Mouse (Mus musculus): ENCODE results near the gene 1500015O10Rik. TPM values are rescaled to one million over a fixed set of nuclear protein-coding genes. Genes with fewer than 3 reads are reported as not detected.

Gene 1500015O10Rik
- polyA plus RNA-seq (2015; fragmentation: Nextera tagmentation; extraction: Ambion mirVana), result 39.5 and 47.7 TPM in 2 replicates

- H3K4me3 ChIP-seq, result no peak within 1 kb of the TSS
- no peak within 1 kb of the TSS for H3K9ac ChIP-seq
- no peaks in the 10 kb centered on the region for H3K36me3 ChIP-seq
- no peaks in the 10 kb centered on the region for H3K27me3 ChIP-seq
- H3K4me2 ChIP-seq, result 0 out of 2 replicates have a peak within 1 kb of the TSS, but pooled peaks have one; percentile 16
- WGBS, result 43% methylated on average over 16 of the region's 16 CpGs
- H3K9me3 ChIP-seq, result peaks cover 5% of the 10 kb centered on the region; the same call in 1 of the 2 replicates
- H3K27ac ChIP-seq (replicated peaks), result no peak within 1 kb of the TSS
- ATAC-seq (ENCODE audit: low FRiP score, low read depth), result peak; percentile 96
- H3K4me1 ChIP-seq (replicated peaks), result peaks cover 11% of the 10 kb centered on the region
These were observed at the start of gene 1500015O10Rik for GRCm38 (mm10) chr1:43730491-43730924. TSS of gene 1500015O10Rik (plus strand) at chr1:43730602.

- no peaks in the 10 kb centered on the region for H3K27me3 ChIP-seq
- H3K9ac ChIP-seq, result no peak overlapping the region
- H3K4me1 ChIP-seq (replicated peaks), result peaks cover 9% of the 10 kb centered on the region
- H3K36me3 ChIP-seq, result no peaks in the 10 kb centered on the region
- no peak overlapping the region for H3K27ac ChIP-seq (replicated peaks)
- no peaks in the 10 kb centered on the region for H3K9me3 ChIP-seq
- ATAC-seq (ENCODE audit: low FRiP score, low read depth), result no peak
- 91% methylated on average over 13 of the region's 13 CpGs for WGBS
- H3K4me3 ChIP-seq, result no peak overlapping the region
- no peak overlapping the region for H3K4me2 ChIP-seq
These were observed 40.4 kb upstream of the 1500015O10Rik start for GRCm38 (mm10) chr1:43689983-43690382.

- Histone ChIP-seq H3K27me3 (no peaks in the 10 kb centered on the region), H3K4me3 (no peak overlapping the region), H3K27ac (replicated peaks) (no peak overlapping the region), H3K4me2 (no peak overlapping the region), H3K36me3 (no peaks in the 10 kb centered on the region), H3K9me3 (no peaks in the 10 kb centered on the region), H3K4me1 (replicated peaks) (peaks cover 14% of the 10 kb centered on the region), H3K9ac (no peak overlapping the region)
- no peak for ATAC-seq (ENCODE audit: low FRiP score, low read depth)
- 96% methylated on average over 15 of the region's 15 CpGs for WGBS
These were observed 39.9 kb upstream of the 1500015O10Rik start for GRCm38 (mm10) chr1:43690507-43690906.

- no peak overlapping the region for H3K4me2 ChIP-seq
- no peaks in the 10 kb centered on the region for H3K27me3 ChIP-seq
- peak overlapping the region; percentile 12; the same call in 1 of the 2 replicates for H3K27ac ChIP-seq (replicated peaks)
- H3K4me3 ChIP-seq, result no peak overlapping the region
- H3K36me3 ChIP-seq, result no peaks in the 10 kb centered on the region
- ATAC-seq (ENCODE audit: low FRiP score, low read depth), result no peak
- peaks cover 24% of the 10 kb centered on the region for H3K4me1 ChIP-seq (replicated peaks)
- H3K9ac ChIP-seq, result no peak overlapping the region
- H3K9me3 ChIP-seq, result no peaks in the 10 kb centered on the region
- 64% methylated on average over 3 of the region's 3 CpGs for WGBS
These were observed 36.3 kb upstream of the 1500015O10Rik start for GRCm38 (mm10) chr1:43694076-43694475.

GRCm38 (mm10) chr1:43694851-43695545, 35.4 kb upstream of the 1500015O10Rik start:
- WGBS, result 27% methylated on average over 6 of the region's 6 CpGs
- Histone ChIP-seq H3K27ac (replicated peaks) (peak overlapping the region; percentile 68), H3K4me2 (peak overlapping the region; percentile 26), H3K4me3 (no peak overlapping the region), H3K27me3 (no peaks in the 10 kb centered on the region), H3K4me1 (replicated peaks) (peaks cover 24% of the 10 kb centered on the region), H3K9me3 (no peaks in the 10 kb centered on the region), H3K9ac (no peak overlapping the region), H3K36me3 (no peaks in the 10 kb centered on the region)
- peak; percentile 94 for ATAC-seq (ENCODE audit: low FRiP score, low read depth)

- Histone ChIP-seq H3K4me3 (no peak overlapping the region), H3K9me3 (no peaks in the 10 kb centered on the region), H3K4me1 (replicated peaks) (peaks cover 24% of the 10 kb centered on the region), H3K9ac (no peak overlapping the region), H3K36me3 (no peaks in the 10 kb centered on the region), H3K27me3 (no peaks in the 10 kb centered on the region), H3K4me2 (no peak overlapping the region), H3K27ac (replicated peaks) (peak overlapping the region; percentile 74)
- peak; percentile 93 for ATAC-seq (ENCODE audit: low FRiP score, low read depth)
- 4% methylated on average over 4 of the region's 4 CpGs for WGBS
These were observed 31.8 kb upstream of the 1500015O10Rik start for GRCm38 (mm10) chr1:43698577-43699000.

- H3K27me3 ChIP-seq, result no peaks in the 10 kb centered on the region
- no peak overlapping the region for H3K9ac ChIP-seq
- H3K4me3 ChIP-seq, result no peak overlapping the region
- no peak overlapping the region for H3K4me2 ChIP-seq
- H3K9me3 ChIP-seq, result no peaks in the 10 kb centered on the region
- no peaks in the 10 kb centered on the region for H3K4me1 ChIP-seq (replicated peaks)
- no peak for ATAC-seq (ENCODE audit: low FRiP score, low read depth)
- H3K27ac ChIP-seq (replicated peaks), result no peak overlapping the region
- no peaks in the 10 kb centered on the region for H3K36me3 ChIP-seq
- WGBS, result 87% methylated on average over 2 of the region's 2 CpGs
These were observed 15.6 kb upstream of the 1500015O10Rik start for GRCm38 (mm10) chr1:43714841-43715240.

- Histone ChIP-seq H3K4me1 (replicated peaks) (no peaks in the 10 kb centered on the region), H3K9ac (no peak overlapping the region), H3K4me3 (no peak overlapping the region), H3K27me3 (no peaks in the 10 kb centered on the region), H3K9me3 (no peaks in the 10 kb centered on the region), H3K4me2 (no peak overlapping the region), H3K27ac (replicated peaks) (no peak overlapping the region), H3K36me3 (no peaks in the 10 kb centered on the region)
- ATAC-seq (ENCODE audit: low FRiP score, low read depth), result no peak
- WGBS, result 75% methylated on average over 7 of the region's 7 CpGs
These were observed 12.4 kb upstream of the 1500015O10Rik start for GRCm38 (mm10) chr1:43717967-43718366.

GRCm38 (mm10) chr1:43718793-43719192, 11.6 kb upstream of the 1500015O10Rik start:
- no peak overlapping the region for H3K4me3 ChIP-seq
- H3K36me3 ChIP-seq, result no peaks in the 10 kb centered on the region
- H3K4me1 ChIP-seq (replicated peaks), result no peaks in the 10 kb centered on the region
- H3K9ac ChIP-seq, result no peak overlapping the region
- no peak for ATAC-seq (ENCODE audit: low FRiP score, low read depth)
- H3K27me3 ChIP-seq, result no peaks in the 10 kb centered on the region
- no peak overlapping the region for H3K4me2 ChIP-seq
- no peaks in the 10 kb centered on the region for H3K9me3 ChIP-seq
- WGBS, result 85% methylated on average over 2 of the region's 2 CpGs
- no peak overlapping the region for H3K27ac ChIP-seq (replicated peaks)

GRCm38 (mm10) chr1:43722459-43722858, 7.9 kb upstream of the 1500015O10Rik start:
- H3K27me3 ChIP-seq, result no peaks in the 10 kb centered on the region
- H3K27ac ChIP-seq (replicated peaks), result no peak overlapping the region
- H3K4me3 ChIP-seq, result no peak overlapping the region
- 76% methylated on average over 1 of the region's 1 CpGs for WGBS
- peaks cover 5% of the 10 kb centered on the region; the same call in 1 of the 2 replicates for H3K9me3 ChIP-seq
- ATAC-seq (ENCODE audit: low FRiP score, low read depth), result no peak
- H3K9ac ChIP-seq, result no peak overlapping the region
- no peaks in the 10 kb centered on the region for H3K4me1 ChIP-seq (replicated peaks)
- no peaks in the 10 kb centered on the region for H3K36me3 ChIP-seq
- no peak overlapping the region for H3K4me2 ChIP-seq

GRCm38 (mm10) chr1:43732100-43732499, 1.7 kb downstream of the 1500015O10Rik start:
- peaks cover 11% of the 10 kb centered on the region for H3K4me1 ChIP-seq (replicated peaks)
- H3K4me2 ChIP-seq, result no peak overlapping the region
- no peaks in the 10 kb centered on the region for H3K9me3 ChIP-seq
- H3K27ac ChIP-seq (replicated peaks), result no peak overlapping the region
- WGBS, result 86% methylated on average over 4 of the region's 4 CpGs
- ATAC-seq (ENCODE audit: low FRiP score, low read depth), result no peak
- H3K4me3 ChIP-seq, result no peak overlapping the region
- H3K9ac ChIP-seq, result no peak overlapping the region
- no peaks in the 10 kb centered on the region for H3K27me3 ChIP-seq
- no peaks in the 10 kb centered on the region for H3K36me3 ChIP-seq

- 76% methylated on average over 1 of the region's 1 CpGs for WGBS
These were observed 2.3 kb downstream of the 1500015O10Rik start for GRCm38 (mm10) chr1:43732657-43733056.

More at GRCm38 (mm10) chr1:43732657-43733056, 2.3 kb downstream of the 1500015O10Rik start:
- Histone ChIP-seq H3K27me3 (no peaks in the 10 kb centered on the region), H3K4me2 (no peak overlapping the region), H3K9ac (no peak overlapping the region), H3K36me3 (no peaks in the 10 kb centered on the region), H3K27ac (replicated peaks) (no peak overlapping the region), H3K4me3 (no peak overlapping the region), H3K9me3 (no peaks in the 10 kb centered on the region), H3K4me1 (replicated peaks) (peaks cover 11% of the 10 kb centered on the region)
- no peak for ATAC-seq (ENCODE audit: low FRiP score, low read depth)
